Mouse (Mus musculus) layer of hippocampus, adult 18-20 months (tissue): ENCODE measurements around the gene 4930578G10Rik. TPM values are rescaled to one million over a fixed set of nuclear protein-coding genes. Genes with fewer than 3 reads are reported as not detected.
"Not testable (repeated sequence)": the region's sequence is repeated elsewhere in the genome, so short reads cannot be mapped to it uniquely, and the experiment has no call there.

Experiments used
- DNase-seq, 2 experiments: peaks; one replicate each; pipeline ENCODE4 v3.0.0; 2022; ENCODE audit warnings: low spot score in 2 of 2
- long read RNA-seq: library from polyadenylated mRNA; stranded (forward); transcript quantifications from one replicate; pipeline ENCODE4 v2.0.0, GENCODE M21; 2021
- total RNA-seq, 2 experiments: library from RNA; stranded (reverse); gene quantifications; 2 replicates each; pipeline ENCODE4 v1.2.3; 2021

4930578G10Rik gene
- 1 to 10 TPM in 1 of 2 experiments, under 1 TPM in 1; 0.99 to 1.3 TPM for total RNA-seq
- long read RNA-seq, result 0 reads

DNA sequence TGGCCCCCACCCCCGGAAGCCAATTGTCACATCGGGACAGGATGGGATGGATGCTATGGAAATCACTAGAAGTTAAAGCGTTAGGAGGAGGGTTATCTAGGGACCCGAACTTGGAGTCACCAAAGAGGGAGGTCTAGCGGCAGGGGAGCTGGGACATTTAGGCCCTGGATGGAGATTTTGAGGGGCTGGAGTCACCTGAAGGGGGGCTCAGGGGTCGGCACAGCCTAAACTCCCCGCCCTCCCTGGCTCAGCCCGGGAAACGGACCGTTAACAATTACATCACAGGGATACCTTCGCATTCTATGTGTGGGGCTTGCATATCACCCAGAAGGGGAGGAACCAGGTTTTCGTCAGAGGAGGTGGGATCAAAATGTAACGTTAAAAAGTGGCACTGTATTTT, at the start of gene 4930578G10Rik:
Gene 4930578G10Rik (plus strand): TSS at position 301 of the 400 bp plus-strand sequence.
- DNase-seq, result not testable (repeated sequence)

DNA sequence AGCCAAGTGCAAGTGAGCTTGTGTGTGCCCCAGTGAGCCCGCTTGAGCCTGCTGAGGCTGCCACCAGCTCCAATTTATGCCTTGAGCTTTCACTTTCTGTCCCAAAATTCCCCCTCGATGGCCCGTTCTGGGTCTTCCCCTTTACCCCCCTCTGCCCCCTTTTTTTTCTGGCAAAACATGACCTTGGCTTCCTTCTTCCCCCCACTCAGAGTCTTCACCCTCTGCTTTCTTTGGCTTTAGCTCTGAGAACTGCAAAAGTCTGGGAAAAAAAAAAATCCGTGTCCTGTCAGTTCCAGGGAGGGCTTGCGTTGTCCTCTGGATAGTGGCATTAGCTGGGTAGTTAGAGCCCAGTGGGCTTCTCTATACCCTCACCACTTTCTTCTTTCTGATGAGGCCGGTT, 21.1 kb downstream of the 4930578G10Rik start, which contains the start of gene Ccl19:
Gene Ccl19 (minus strand): TSS at position 101 of the 400 bp plus-strand sequence.
- not testable (repeated sequence) for DNase-seq

DNA sequence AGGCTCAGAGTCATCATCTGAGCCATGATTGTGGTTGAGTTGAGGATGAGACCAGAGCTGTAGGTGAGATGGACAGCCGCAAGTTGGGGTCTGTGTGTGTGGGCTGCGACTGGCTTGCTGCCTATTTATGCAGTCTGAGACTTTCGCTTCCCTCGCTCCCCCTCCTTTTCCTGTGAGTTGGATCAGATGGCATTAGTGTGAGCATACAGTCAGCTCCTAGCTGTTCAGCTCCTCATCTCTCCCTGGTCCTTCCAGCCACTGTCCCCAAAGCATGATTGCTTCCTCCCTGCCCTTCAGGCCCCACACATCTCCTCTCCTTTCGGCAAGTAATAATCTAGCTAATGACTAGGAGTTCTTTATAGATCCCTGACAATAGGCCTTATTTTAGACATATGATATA, 38.5 kb downstream of the 4930578G10Rik start, which contains the start of gene Ccl21a:
Gene Ccl21a (minus strand): TSS at position 101 of the 400 bp plus-strand sequence.
- DNase-seq, result not testable (repeated sequence)

DNA sequence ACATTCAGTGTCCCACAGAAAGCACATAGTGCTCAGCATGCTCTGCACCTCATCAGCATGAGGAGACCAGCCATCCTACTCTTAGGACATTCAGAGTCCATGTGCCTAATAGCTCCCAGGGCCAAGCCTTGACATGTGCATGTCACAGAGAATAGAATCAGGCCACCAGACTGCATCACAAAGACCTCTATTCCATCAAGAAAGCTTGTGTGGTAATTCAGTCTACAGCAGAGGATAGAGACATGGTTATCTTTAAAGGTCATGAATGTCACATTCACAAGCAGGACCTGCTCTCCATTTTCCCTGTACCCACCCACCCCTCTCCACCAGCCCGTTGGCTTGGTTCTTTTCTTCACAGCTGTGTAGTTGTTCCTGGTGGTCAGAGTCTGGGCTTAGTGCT, 118.4 kb downstream of the 4930578G10Rik start, which contains the start of gene Fam205a1:
Gene Fam205a1 (minus strand): TSS at position 101 of the 400 bp plus-strand sequence.
- DNase-seq, result not testable (repeated sequence)

DNA sequence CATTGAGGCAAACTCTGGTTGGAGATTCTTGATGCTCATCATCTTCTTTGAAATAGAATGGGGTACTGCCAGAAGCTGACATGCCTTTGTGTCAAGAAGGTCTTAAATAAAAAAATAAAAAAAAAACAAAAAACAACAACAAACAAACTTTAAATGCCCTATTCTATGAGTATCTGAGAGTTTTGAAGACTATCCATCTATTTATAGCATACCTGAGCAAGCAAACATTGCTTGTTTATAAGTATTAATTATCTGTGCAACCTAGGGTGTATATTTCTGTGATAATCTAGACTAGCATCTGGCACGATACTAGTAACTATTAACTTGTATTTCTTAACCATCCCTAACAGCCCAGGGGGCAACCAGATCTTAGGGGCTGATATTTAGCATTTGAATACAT, 121.3 kb downstream of the 4930578G10Rik start, which contains the start of gene Gm12394:
Gene Gm12394 (minus strand): TSS at position 101 of the 400 bp plus-strand sequence.
- DNase-seq, result not testable (repeated sequence)

DNA sequence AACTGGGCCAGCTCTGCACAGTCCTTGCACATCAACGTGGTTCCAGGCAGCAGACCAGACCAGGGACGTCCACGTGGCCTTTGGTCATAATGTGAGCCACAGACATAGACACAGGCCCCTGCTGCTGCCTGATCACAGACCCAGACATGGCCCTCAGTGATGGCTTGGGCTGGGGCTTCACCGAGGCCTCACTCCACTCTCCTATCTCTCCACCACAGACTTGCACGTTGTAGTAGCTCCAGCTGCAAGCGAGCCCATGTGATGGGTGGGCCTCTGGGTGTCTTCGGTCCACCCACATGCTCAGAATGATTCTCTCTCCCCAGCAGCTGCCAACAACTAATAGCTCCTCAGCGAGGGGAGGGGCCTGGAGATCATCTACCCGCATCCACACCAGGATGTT, 125.1 kb downstream of the 4930578G10Rik start:
- DNase-seq, result not testable (repeated sequence)

DNA sequence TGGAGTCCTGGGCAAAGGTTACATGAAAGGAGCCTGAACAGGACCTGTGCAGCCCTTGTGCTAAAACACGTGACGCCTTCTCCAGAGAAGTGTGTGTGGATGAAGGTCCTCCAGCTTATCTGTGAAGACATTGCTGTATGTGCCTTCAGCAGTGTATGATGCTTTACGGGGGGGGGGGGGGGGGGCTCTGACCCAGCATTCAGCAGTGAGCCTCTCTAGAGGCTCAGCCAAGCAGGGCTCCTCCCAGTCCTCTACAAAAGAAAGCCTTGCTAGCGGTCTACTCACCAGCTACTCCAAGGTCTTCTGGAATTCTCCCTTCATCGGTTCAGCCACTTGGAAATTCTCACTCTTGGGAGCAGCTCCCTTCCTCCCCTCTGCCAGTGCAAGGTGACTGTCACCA, 128.1 kb downstream of the 4930578G10Rik start:
- DNase-seq, result not testable (repeated sequence)

DNA sequence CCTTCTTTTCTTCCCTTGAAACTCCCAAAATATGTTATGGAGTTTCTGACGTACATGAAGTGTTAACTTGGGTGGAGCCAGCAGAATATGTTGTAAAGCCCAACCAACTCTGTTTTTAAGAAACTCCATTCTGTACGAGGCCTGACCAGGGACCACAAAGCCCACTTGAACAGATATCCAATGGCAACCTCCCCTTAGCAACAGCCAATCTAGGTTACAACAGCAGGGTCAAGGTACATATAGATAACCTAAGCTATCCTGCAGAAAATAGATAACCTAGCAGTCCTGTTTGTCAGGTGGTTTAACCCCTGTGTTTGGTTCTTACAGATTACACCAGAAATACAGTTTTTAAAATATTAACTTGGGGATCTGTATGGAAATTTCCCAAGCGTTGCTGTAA, 132.0 kb downstream of the 4930578G10Rik start:
- no peak for DNase-seq

DNA sequence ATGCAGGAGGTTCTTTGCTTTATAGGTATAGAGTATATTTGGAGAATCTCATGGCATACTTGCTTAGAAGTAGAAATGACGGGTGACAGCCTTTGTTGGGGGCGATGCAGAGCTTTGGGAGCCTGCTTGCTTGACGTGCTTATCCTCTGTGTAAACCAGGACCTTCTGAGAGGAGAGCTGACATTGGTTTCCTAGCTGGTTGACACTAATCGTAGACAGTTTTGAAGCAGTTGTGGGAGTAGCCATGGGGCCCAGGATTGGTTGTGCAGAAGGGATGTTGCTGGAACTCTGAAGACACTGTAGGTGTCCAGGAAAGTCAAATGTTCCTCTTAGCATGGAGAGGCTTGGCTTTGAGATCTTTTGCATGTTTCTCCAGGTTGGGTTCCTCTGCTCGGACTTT, 132.8 kb downstream of the 4930578G10Rik start:
- DNase-seq, result no peak

DNA sequence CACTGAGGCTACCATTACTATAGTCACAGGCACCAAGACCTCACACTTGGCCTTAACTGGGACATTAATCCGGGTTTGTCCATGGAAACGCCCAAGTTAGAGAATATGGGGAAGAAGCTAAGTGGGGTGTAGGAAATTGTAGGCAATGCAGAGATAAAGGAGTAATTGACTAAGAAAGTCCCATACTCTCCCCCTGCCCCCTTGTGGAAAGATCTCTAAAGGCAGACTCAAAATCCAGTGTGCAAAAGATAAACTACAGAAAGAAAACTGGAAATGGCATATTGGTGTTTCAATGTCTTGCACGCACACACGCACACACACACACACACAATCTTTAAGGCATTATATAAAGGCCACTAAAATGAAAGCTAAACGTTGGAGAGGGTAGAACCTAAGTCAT, 135.4 kb downstream of the 4930578G10Rik start:
- DNase-seq, result peak in 1 of 2 experiments; percentile 25

DNA sequence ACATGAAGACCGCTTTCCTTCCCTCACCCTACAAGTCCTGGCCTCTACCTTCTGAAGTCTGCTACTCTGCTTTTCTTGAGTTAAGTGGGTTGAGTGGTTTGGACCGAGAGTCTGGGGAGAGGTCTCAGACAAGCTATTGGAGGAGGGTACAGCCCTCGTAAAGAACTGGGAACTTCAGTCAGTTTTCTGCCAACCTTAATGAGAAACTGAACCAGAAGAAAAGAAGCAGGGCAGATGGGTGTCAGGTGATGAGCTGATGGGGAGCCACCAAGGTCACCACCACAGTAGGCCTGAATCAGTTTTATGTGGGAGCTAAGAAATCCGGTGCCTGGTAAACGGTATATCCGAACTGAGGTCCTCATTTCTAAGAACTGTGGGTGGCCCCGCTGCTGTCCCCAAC, 136.8 kb downstream of the 4930578G10Rik start:
- no peak for DNase-seq

DNA sequence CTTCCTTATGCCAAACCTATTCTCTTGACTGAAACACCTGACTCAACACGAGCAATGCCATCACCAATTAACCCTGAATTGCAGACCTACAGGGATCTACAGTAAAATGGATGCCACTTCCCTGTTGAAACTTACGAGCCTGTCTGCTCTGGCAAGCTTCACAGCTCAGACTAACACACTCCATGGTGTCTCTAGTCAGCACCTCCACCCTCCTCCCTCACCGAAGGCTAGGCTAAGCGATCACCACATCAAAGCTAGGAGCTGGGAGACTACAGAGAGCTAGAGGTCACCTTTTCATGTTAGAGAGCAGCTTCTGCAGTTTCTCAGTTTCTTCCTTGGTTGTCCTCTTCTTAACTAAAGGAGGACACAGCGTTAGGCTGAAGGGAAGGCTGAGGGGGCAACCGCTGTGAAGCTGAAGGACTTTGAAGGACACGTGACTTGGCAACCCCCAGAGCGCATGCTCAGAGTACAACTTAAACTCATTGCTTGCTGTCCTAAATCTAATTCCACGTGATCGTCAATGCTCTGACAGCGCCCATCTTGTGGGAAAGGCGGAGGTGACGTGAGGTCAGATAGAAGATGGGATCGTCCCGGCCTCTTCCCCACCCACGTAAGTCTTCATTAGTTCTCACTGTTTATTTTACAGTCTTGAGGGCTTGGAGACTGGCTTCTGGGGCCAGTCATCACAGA, 137.5 kb downstream of the 4930578G10Rik start:
- DNase-seq, result no peak

DNA sequence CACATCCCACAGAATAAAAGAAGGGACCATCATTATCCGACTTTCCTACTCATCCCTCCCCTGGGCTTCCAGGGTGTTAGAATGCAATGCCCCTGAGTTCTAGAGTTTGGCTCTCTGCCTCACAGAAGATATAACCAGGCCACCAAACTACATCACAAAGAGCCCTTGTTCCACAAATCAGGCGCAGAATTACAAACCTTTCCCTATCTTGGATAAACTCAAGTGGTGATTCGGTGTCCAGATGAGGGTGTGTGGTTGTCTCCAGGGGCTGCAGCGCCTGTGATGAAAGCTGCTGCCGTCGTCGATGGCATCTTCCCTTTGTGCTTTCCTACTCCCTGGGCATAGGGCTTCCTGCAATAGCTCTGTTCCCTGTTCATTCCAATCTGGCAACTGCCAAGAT, 138.8 kb downstream of the 4930578G10Rik start, which contains the start of gene Fam205c:
Gene Fam205c (minus strand): TSS at position 101 of the 400 bp plus-strand sequence.
- no peak for DNase-seq

DNA sequence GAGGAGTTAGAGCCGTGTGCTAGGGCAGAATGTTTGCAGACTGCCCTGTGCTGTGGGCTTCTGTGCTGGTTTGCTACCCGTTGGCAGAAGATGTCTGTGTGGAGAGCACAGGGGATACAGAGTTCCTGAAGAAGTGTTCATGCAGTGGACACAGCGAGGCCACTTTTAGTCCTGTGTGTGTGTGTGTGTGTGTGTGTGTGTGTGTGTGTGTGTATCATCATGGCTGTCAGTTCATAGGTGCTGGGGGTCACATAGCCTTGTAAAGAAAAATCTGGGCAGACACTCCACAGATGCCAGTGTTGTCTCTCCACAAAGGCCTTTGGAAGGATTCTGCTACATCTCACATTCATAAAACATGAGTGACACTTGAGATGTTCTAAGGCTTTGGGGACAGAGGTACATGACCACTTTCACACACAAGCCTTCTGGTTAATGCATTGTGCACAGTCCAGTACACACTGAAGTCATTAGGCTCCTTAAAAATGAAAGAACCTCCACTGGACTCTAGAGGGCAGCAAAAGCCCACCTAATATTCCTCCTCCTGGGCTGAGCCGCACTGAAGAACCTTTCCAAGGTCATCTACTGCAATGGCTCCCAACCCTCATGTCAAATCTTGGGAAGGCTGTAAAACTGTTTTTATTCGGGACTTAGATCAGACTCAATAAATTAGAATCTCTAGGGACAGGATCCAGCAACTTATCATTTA, 141.4 kb downstream of the 4930578G10Rik start:
- DNase-seq, result peak; percentile 40 to 74

DNA sequence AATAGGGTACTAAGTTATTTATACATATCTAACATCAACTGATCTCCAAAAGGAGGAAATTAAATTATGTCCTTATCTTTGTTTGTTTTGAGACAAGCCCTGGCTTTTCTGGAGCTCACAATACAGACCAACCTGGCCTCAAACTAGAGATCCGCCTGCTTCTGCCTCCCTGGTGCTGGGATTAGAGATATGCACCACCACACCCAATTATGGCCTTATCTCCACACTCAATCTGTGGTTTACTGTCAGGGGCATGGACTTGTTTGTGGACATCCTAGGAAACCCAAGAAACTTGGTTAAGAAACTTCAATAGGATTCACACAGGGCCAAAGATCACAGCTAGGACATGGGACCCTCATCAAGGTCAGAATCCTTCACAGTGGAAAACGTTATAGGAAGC, 142.3 kb downstream of the 4930578G10Rik start:
- DNase-seq, result no peak

DNA sequence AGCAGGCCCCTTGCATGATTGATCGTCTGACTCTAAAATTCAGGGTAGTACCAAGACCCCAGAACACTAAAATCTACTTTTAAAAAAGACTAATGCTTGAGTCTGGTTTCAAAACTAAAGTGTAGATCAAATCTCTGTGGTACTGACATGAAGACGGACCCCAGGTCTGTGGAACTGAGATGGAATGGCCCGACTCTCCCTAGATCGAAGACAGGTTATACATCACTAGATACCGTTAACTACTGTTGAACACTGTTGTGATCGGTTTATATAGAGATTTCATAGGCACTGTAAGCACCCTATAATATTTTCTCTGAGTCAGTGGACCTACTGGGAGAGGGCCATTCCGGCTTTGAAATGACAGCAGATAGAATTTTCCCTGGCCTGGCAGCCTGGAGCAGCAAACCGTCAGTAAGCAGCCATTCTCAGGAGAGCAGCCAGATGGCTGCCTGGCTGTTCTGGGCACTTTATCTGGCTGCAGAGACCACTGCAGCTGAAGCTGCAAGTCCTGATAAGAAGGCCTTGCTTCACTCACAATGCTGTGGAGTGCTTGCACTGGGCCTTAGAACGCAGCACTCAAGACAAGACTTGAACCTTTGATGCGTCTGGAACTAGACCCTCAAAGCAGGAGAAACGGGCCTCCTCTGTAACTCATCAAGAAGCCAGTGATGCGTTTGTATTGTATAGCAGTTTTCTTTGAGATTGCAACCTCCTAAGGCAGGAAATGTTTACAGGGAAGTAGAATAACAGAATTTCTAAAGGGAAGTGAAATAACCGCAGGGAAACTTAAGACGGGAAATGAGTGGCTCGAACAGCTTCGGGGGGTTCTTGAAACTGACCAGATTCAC, 144.7 kb downstream of the 4930578G10Rik start:
- no peak for DNase-seq

DNA sequence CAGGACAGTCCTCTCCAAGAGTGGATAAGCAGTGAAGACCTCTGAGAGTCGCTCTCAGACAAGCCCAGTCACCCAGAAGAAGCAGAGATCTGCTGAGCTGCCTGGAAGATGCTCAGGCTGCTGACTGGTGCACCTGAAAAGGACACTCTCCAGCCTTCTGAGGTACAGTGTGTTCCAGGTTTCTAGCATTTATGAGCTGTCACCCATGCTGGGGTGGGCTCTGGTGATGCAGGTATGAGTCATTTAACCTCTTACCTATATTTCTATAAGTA, 145.3 kb downstream of the 4930578G10Rik start:
- no peak for DNase-seq

DNA sequence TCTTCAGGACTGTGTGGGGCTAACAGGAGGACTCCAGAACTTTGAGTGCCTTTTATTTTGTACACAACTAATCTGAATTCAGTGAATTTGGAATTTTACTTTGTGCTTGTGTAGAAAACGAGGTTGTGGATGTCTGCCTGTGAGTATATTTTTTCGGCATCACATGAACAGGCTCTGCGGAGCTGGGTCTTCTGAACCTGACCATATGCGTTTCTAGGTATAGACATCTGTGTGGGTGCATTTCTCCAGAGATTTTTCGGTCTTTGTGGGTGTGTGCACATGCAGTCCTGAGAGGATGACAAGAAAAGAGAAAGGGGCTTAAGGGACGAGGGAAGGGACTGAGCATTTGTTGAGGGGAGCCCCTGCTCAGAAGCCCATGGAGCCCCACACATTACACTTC, 151.6 kb downstream of the 4930578G10Rik start:
- no peak for DNase-seq

DNA sequence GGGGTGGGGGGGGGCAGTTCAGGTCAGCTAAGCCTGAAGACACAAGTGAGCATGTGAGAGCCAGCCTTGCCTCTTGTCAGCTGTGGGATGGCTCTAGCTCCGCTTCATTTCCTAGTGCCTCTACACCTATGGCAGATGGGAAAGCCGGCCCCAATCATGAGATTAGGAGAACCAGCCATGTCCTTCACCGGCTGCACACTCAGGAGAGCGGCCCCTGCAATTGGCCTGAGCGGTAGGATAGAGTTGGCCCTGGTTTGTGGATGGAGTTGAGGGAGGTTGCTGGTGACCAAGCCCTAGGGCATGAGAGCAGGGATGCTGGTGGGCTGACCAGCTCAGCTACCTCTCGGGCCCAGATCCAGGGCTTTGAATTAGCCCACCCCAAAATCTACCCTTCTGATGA, 153.5 kb downstream of the 4930578G10Rik start:
- DNase-seq, result no peak

DNA sequence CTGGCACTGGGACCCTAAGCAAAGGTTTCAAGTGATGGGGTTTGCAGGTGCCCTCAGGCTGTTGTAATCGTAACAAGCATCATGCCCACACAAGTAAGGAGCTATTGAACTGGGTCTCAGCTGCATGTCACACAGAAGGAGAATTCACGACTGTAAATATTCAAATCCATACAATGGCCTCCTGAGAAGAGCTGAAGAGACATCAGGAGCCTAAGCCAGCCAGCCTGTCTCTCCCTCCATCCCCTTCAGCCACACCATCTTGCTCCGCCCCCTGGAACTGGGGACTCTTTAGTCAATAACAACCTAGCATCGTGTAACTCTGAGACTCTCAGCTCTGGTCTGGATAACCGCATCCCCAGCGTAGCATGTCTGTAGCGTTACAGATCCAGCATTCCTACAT, 155.8 kb downstream of the 4930578G10Rik start:
- no peak for DNase-seq

DNA sequence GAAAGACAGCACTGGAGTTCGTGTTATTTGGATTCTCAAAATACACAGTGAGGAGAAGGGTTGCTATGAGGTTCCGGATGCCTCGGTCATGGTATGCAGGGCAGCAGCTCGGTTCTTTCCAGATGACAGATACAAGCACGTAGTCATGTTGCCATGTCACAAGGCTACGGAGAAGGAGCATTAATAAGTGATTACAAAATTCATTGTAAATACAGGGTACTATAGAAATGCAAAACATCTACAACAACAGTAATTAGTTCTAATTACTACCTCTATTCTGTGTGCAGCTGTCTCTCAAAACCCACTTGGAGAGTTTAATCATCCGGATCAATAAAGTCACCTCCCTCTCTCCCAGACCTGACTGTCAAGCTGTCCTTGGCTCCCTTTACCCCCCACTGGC, 159.8 kb downstream of the 4930578G10Rik start:
- no peak for DNase-seq
